Mouse (Mus musculus) spleen, adult 2 months (tissue): ENCODE data around the gene Cxcl9. TPM values are rescaled to one million over a fixed set of nuclear protein-coding genes. Genes with fewer than 3 reads are reported as not detected.

ENCODE experiments used
- DNase-seq, 2 experiments: peaks; one replicate each; pipeline versions ENCODE4 v3.0.0 to v3.0.0-alpha.2; 2012 to 2021; ENCODE audit warnings: low spot score in 2 of 2, low read depth in 1 of 2
- H3K27ac ChIP-seq: fragments of 200-500 bp; 2 replicates; pipeline ENCODE4 v1.5.1; 2012; ENCODE audit warnings: low read length, inconsistent platforms; ENCODE audit not compliant: insufficient read depth
- H3K27me3 ChIP-seq: fragments of 200-500 bp; 2 replicates; pipeline ENCODE4 v1.6.1; 2012; ENCODE audit warnings: mild to moderate bottlenecking, moderate library complexity, low read length, inconsistent platforms; ENCODE audit not compliant: control insufficient read depth, insufficient read depth
- H3K36me3 ChIP-seq: fragments of 200-500 bp; 2 replicates; pipeline ENCODE4 v1.6.1; 2012; ENCODE audit warnings: mild to moderate bottlenecking, low read length, inconsistent platforms; ENCODE audit not compliant: control insufficient read depth, insufficient read depth
- H3K4me1 ChIP-seq: fragments of 200-500 bp; 2 replicates; pipeline ENCODE4 v1.6.1; 2011; ENCODE audit warnings: inconsistent platforms; ENCODE audit not compliant: control insufficient read depth, insufficient read depth, insufficient read length
- H3K4me3 ChIP-seq: fragments of 200-500 bp; 2 replicates; pipeline ENCODE4 v1.5.1; 2011; ENCODE audit warnings: mild to moderate bottlenecking, inconsistent platforms; ENCODE audit not compliant: insufficient read depth, insufficient read length; ENCODE audit errors: extremely low read depth
- CTCF ChIP-seq: fragments of 200-500 bp; IDR thresholded peaks from 2 replicates; pipeline ENCODE4 v1.5.1; 2011; ENCODE audit warnings: mild to moderate bottlenecking, inconsistent platforms; ENCODE audit not compliant: insufficient read depth, insufficient read length, insufficient replicate concordance; ENCODE audit errors: extremely low read depth
- POLR2A ChIP-seq: fragments of 200-500 bp; IDR thresholded peaks from 2 replicates; pipeline ENCODE4 v1.6.1; 2011; ENCODE audit warnings: low read depth, low read length, inconsistent platforms
- WGBS: fragments of 180-500 bp; shearing (Covaris S2); methylation state at CpG from one replicate; pipeline ENCODE4 v1.1.7; 2018; 5-methylcytosine and 5-hydroxymethylcytosine counted together
- polyA plus RNA-seq: library from polyadenylated mRNA; depleted of rRNA; stranded (reverse); fragments of >200 nt; gene quantifications from 2 replicates; pipeline ENCODE4 v1.2.3, GENCODE M21; 2012; rRNA removed

The Cxcl9 gene
- polyA plus RNA-seq, 1 experiment = 31.2 TPM

- Histone ChIP-seq H3K4me1 (peaks cover 15% of the 10 kb centered on the region; the same call in 1 of the 2 replicates), H3K4me3 (no peak overlapping the region), H3K36me3 (peaks cover 6% of the 10 kb centered on the region), H3K27me3 (no peaks in the 10 kb centered on the region), H3K27ac (no peak overlapping the region)
- 82% methylated on average over 4 of the region's 4 CpGs for WGBS
- TF ChIP-seq CTCF (no peak), POLR2A (no peak)
- DNase-seq = no peak
Measured at GRCm38 (mm10) chr5:92282571-92282970, 45.3 kb downstream of the Cxcl9 start.

DNA sequence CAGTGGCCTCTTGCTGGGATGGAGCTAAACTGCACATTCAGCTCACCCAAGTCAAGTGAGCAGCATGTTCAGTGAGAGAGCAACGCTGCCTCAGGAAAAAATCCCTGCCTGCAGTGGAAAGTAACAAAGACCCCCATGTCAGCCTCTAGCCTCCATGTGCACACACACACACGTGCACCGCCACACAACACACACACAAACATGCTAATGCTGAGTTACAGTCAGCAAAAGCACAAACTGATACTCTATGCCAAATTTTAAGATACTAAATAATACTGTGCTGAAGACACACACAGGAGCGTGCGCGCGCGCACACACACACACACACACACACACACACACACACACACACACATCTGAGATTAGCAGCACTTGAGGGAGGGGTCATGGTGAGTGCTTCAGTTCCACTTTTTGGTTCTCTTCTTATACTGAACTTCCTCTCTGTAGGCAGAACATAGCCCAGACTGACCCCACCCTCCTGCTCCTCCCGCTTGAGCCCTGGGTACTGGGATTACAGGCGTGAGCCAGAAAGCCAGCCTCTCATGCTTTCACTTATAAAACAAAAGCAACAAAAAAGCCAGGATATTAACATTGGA, 48.8 kb downstream of the Cxcl9 start:
- no peak overlapping the region for H3K4me3 ChIP-seq
- peaks cover 15% of the 10 kb centered on the region; the same call in 1 of the 2 replicates for H3K4me1 ChIP-seq
- peak; percentile 68 to 69 for DNase-seq
- H3K27ac ChIP-seq = peak overlapping the region; percentile 75
- H3K27me3 ChIP-seq = no peaks in the 10 kb centered on the region
- TF ChIP-seq POLR2A (no peak), CTCF (no peak)
- 23% methylated on average over 10 of the region's 10 CpGs for WGBS
- H3K36me3 ChIP-seq = no peaks in the 10 kb centered on the region

- 2% methylated on average over 54 of the region's 54 CpGs for WGBS
- peak; percentile 43; the same call in 1 of the 2 replicates for TF ChIP-seq CTCF
- TF ChIP-seq POLR2A = peak; percentile 49
- no peaks in the 10 kb centered on the region for H3K27me3 ChIP-seq
- H3K27ac ChIP-seq = peak within 1 kb of the TSS; percentile 92
- peaks cover 15% of the 10 kb centered on the region; the same call in 1 of the 2 replicates for H3K4me1 ChIP-seq
- H3K4me3 ChIP-seq = peak within 1 kb of the TSS; percentile 88
- DNase-seq = peak; percentile 78 to 87
- no peaks in the 10 kb centered on the region for H3K36me3 ChIP-seq
Measured at GRCm38 (mm10) chr5:92277437-92278394, 50.2 kb downstream of the Cxcl9 start, which contains the start of gene Naaa. Gene Naaa (minus strand): TSS chr5:92278170.

Other genes with a start within 250 kb of the Cxcl9 start
- 9.1 and 10.1 TPM in 2 replicates for gene G3bp2, start 244.4 kb downstream of the Cxcl9 start, polyA plus RNA-seq
- 10.1 and 13.2 TPM in 2 replicates for gene Uso1, start 190.1 kb downstream of the Cxcl9 start, polyA plus RNA-seq
- not detected in 2 replicates for gene U90926, start 112.7 kb downstream of the Cxcl9 start, polyA plus RNA-seq
- 0.74 and 2.4 TPM in 2 replicates for gene Ppef2, start 71.8 kb downstream of the Cxcl9 start, polyA plus RNA-seq
- 65.5 and 74.4 TPM in 2 replicates for gene Naaa, start 49.9 kb downstream of the Cxcl9 start, polyA plus RNA-seq
- gene Sdad1, start 17.6 kb downstream of the Cxcl9 start, polyA plus RNA-seq = 10.2 and 13.9 TPM in 2 replicates
- gene Art3, start 3.7 kb upstream of the Cxcl9 start, polyA plus RNA-seq = 0.65 and 2.4 TPM in 2 replicates
- 33.9 and 55.2 TPM in 2 replicates for gene Cxcl10, start 20.8 kb upstream of the Cxcl9 start, polyA plus RNA-seq
- 12.2 and 12.4 TPM in 2 replicates for gene Nup54, start 107.1 kb upstream of the Cxcl9 start, polyA plus RNA-seq
- 15.4 and 16.0 TPM in 2 replicates for gene Scarb2, start 178.8 kb upstream of the Cxcl9 start, polyA plus RNA-seq
- 0.12 and 0.19 TPM in 2 replicates for gene Fam47e, start 227.0 kb upstream of the Cxcl9 start, polyA plus RNA-seq